Mouse (Mus musculus) cortical plate, adult 2 months (tissue): ENCODE measurements around the gene Zp3.

Experiments
- CTCF ChIP-seq: fragments of 200-500 bp; IDR thresholded peaks from 2 replicates; pipeline ENCODE4 v1.5.1; 2011; ENCODE audit warnings: mild to moderate bottlenecking, control low read depth, low read length; ENCODE audit not compliant: insufficient read depth; ENCODE audit errors: extremely low read depth
- POLR2A ChIP-seq: fragments of 200-500 bp; IDR thresholded peaks from 2 replicates; pipeline ENCODE4 v1.6.1; 2011; ENCODE audit warnings: mild to moderate bottlenecking, low read length, control low read depth; ENCODE audit not compliant: insufficient read depth; ENCODE audit errors: extremely low read depth

DNA sequence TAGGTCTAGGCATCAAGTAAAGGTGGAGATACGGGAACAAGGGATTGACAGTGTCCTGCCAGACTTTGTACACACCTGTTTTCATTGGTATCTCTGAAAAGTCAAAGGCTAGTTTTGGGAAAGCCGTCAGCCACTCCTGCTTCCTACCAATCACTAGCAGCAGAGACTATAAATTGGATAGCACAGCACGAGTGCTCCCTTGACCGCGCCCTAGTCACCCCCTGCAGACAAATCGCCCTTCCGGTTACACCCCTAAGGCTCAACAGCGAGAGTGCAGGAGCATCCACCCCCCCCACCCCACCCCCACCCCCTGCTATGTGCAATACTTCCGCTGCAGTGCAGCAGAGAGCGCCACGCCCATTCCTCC, 17.8 kb upstream of the Zp3 start:
- no peak for TF ChIP-seq CTCF
- no peak for TF ChIP-seq POLR2A
